Mouse (Mus musculus) CH12.LX (cell line): ENCODE measurements around the gene Usp18.

Experiments used
- BHLHE40 ChIP-seq: IDR thresholded peaks from 2 replicates; pipeline ENCODE4 v1.6.1; 2011; ENCODE audit warnings: mild to moderate bottlenecking, low read depth, low read length, improper control_type of control experiment
- CTCF ChIP-seq, 2 experiments: IDR thresholded peaks in 1 of 2; conservative IDR thresholded peaks in 1 of 2; 2 replicates each; pipeline ENCODE4 v1.5.1; 2011 to 2012; ENCODE audit warnings: low read depth in 2 of 2, low read length in 2 of 2, improper control_type of control experiment in 1 of 2, inconsistent platforms in 1 of 2, mild to moderate bottlenecking in 1 of 2, moderate library complexity in 1 of 2
- E2F4 ChIP-seq: IDR thresholded peaks from 2 replicates; pipeline ENCODE4 v1.6.1; 2011; ENCODE audit warnings: low read depth, low read length, improper control_type of control experiment; ENCODE audit not compliant: insufficient replicate concordance
- EP300 ChIP-seq: IDR thresholded peaks from 2 replicates; pipeline ENCODE4 v1.6.1; 2011; ENCODE audit warnings: low read length, improper control_type of control experiment
- JUN ChIP-seq: IDR thresholded peaks from 2 replicates; pipeline ENCODE4 v1.6.1; 2011; ENCODE audit warnings: low read depth, mild to moderate bottlenecking, low read length, improper control_type of control experiment, moderate library complexity; ENCODE audit not compliant: insufficient read depth
- POLR2AphosphoS2 ChIP-seq: IDR thresholded peaks from 2 replicates; pipeline ENCODE4 v1.6.1; 2011; ENCODE audit warnings: low read depth, low read length, improper control_type of control experiment
- RAD21 ChIP-seq: IDR thresholded peaks from 2 replicates; pipeline ENCODE4 v1.6.1; 2011; ENCODE audit warnings: low read depth, mild to moderate bottlenecking, low read length, improper control_type of control experiment, moderate library complexity
- TCF12 ChIP-seq: IDR thresholded peaks from 2 replicates; pipeline ENCODE4 v1.6.1; 2014; ENCODE audit warnings: low read depth, mild to moderate bottlenecking, inconsistent platforms, low read length, improper control_type of control experiment
- UBTF ChIP-seq: IDR thresholded peaks from 2 replicates; pipeline ENCODE4 v1.6.1; 2012; ENCODE audit warnings: low read depth, mild to moderate bottlenecking, inconsistent platforms, low read length, improper control_type of control experiment, moderate library complexity
- USF1 ChIP-seq: IDR thresholded peaks from 2 replicates; pipeline ENCODE4 v1.6.1; 2014; ENCODE audit warnings: low read depth, mild to moderate bottlenecking, inconsistent platforms, low read length, improper control_type of control experiment
- USF2 ChIP-seq: conservative IDR thresholded peaks from 2 replicates; pipeline ENCODE4 v1.6.1; 2011; ENCODE audit warnings: low read depth, low read length, improper control_type of control experiment

- TF ChIP-seq UBTF: no peak
- TF ChIP-seq RAD21: no peak
- no peak for TF ChIP-seq TCF12
- no peak for TF ChIP-seq USF2
- TF ChIP-seq POLR2AphosphoS2: no peak
- TF ChIP-seq EP300: no peak
- no peak for TF ChIP-seq CTCF (conservative IDR thresholded peaks at IDR 0.05 in 1 of 2, IDR thresholded peaks at IDR 0.05 in 1 of 2; ENCODE audit: low read depth in 2 of 2, low read length in 2 of 2)
- TF ChIP-seq JUN: no peak
- no peak for TF ChIP-seq BHLHE40
- no peak for TF ChIP-seq USF1
- no peak for TF ChIP-seq E2F4
Measured at GRCm38 (mm10) chr6:121200458-121200857, 45.2 kb upstream of the Usp18 start.
